Mouse (Mus musculus): ENCODE measurements around the gene Upp2.

Gene Upp2

DNA sequence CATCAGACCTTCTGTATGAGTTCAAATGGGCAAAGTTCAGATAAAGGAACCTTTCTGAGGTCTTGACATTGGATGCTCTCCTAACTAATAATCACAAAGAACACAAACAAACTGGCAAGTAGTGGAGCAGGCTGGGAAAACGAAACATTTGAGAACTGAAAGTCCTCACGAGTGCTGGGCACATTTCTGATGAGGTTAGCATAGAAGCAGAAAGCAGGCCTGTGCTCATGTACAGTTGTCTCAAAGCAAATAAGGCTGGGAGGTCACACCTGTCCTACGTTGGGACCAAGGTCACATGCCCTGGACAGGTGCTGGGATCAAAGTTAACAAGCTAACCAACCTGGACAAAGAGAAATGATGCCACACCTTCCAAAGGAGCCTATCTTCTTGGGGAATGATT, 187.6 kb downstream of the Upp2 start:
- no peak for DNase-seq (ENCODE audit: low spot score in 2 of 2)

DNA sequence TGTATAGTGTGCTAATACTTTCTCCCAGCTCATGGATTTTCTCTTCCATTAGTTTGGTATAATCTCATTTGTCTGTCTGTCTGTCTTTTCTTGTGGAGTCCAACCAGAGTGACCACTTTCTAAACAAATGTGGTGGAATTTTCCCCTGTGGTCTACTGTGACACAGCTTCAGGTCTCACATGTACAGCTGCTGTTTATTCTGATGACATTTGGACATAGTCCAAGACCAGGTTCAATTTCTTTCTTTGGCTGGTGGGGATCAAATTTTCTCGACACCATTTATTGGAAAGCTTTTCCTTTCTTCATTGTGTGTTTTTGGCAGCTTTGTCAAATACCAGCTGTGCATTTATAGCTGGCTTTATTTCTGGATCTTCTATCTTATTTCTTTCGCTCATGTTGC, 191.0 kb downstream of the Upp2 start:
- DNase-seq (ENCODE audit: low spot score in 2 of 2), result no peak

DNA sequence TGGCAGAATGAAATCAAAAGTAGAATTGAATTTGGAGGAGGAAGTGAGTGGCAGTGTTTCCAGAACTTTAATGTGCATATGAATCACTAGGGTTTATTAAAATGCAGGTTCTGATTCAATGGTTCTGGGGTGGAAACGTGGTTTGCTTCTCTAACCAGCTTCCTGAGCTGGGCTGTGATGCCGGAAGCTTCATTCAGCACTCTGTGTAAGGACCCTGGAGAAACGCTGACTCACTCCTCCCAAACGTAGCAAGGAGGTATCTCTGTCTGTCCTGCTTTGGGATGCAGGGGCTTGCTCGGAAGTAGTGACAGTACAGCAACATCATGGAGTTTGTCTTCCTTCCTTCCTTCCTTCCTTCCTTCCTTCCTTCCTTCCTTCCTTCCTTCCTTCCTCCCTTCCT, 192.6 kb downstream of the Upp2 start:
- no peak for DNase-seq (ENCODE audit: low spot score in 2 of 2)

DNA sequence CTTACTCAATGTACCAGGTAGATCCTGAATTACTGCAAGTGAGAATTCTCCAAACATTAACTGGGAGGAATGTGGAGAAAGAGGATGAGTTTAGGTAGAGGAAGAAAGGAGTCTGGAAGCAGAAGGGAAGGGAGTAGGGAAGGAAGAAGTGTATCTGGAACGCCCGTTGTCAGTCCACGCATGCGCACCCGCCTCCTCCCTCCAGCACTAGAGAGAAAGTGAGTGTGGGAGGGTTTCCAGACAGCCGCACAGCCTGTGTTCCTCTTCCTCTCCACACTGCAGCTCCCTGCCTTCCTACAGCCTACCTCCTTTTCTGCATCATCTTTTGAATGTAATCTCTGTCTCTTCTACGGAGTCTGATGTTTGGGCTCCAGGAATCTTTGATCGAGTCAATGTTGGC, 198.0 kb downstream of the Upp2 start:
- no peak for DNase-seq (ENCODE audit: low spot score in 2 of 2)

DNA sequence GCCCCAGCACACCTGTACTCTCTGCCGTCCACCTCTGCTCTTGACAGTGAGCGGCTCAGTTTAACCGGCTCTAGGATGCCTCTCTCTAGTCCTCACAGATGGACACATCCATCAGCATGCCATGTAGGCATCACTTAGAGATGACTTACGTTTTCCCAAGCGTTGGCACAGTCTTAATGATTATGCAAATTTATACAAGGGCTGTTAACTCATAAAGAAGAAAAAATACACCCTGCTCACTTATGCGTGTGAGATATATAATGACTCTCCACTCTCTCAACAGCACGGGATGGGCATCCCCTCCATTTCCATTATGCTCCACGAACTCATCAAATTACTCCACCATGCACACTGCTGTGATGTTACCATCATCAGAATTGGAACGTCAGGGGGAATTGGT, 206.7 kb downstream of the Upp2 start:
- no peak for DNase-seq (ENCODE audit: low spot score in 2 of 2)

DNA sequence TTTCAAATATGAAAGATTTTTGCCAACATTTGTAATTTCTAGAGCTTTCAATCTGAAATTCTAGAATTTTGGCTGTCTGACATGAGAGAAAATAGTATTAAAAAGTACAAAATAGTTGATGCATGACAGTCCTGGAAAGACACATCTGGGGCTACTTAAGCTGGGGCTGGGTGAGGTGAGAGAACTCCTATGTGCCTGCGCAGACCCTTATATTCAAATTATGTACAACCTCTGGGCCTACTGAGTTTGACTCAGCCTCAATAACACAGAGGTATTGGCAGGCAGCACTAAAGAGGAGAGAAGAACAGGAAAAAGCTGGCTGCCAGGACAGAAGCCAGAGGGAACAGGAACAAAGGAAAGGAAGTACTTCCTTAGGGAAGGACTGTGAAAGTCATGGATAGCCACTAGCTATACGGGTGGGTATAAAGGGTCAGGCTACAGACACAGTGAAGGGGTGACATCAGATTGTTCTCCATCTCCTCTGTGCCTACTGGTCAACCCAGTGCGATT, 211.9 kb downstream of the Upp2 start:
- no peak for DNase-seq (ENCODE audit: low spot score in 2 of 2)

DNA sequence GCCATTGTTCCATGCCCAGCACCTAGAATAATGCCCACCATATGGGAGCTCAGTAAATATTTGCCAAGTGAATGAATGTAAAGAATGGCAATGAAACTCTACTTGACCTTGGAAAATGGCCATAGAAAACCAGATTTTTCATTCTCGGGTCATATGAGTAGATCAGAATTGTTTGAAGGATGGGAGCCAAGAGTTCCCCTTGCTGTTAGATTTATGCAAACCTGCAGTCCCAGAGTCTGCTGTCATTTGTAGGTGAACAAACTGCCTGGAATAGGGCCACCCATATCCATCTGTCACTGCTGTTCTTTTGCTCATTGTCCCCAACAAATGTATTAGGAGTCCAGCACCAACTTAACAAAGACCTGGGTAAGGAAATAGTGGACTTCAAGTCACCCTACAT, 216.4 kb downstream of the Upp2 start:
- no peak for DNase-seq (ENCODE audit: low spot score in 2 of 2)

DNA sequence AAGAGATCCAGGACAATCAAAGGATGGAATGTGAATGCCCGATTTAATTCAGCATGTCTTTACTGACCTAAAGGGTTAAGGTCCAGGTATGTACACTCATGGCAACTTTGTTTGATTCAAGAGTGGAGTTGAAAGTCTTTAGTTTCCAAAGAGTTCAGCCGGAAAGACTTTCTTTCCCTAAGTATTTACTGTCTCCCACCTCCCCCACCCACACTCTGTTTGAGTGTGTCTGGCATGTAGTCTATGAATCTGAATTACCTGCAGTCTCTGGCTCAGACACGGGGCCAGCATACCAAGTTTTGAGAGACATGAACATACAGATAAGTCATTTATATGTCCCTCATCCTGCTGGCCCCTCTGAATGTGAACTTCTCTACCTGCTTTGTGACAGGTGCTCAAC, 219.1 kb downstream of the Upp2 start:
- no peak for DNase-seq (ENCODE audit: low spot score in 2 of 2)

DNA sequence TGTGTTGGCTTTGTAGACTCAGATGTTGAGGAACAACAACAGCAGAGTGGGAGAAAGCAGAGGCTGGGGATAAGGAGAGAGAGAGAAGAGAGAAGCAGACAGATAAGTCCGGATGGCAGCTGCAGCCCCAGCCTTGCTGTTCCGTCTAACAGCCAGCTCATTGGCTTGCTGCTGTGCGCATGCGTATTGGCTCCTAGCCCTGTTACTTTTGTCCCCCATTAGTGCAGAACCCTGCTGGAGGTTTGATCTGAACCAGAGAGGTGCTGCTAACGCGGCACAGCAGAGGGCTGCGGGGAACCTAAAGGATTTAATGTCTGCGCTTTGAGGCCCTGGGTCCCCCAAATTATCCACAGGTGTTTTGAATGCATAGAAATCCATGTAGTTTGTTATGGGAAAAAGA, 219.6 kb downstream of the Upp2 start:
- DNase-seq (ENCODE audit: low spot score in 2 of 2), result no peak

DNA sequence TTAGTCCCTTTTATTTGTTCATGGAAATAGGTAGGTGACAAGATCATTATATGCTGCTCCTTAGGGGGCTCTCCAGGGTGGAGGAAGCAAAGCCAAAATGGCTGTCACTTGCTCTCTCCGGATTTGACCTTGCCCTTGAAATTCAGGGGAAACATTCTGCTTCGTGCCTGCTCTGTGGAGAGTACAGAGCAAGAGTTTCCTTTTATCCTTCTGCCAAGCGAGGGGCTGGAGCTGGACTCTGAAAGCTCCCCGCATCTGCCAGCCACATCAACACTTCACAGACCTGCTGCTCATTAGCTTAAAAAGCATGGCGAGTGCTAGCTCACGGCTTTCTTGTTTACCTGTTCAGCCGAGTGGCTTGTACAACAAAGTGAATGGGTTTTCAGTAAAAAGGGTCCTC, 220.3 kb downstream of the Upp2 start:
- no peak for DNase-seq (ENCODE audit: low spot score in 2 of 2)

DNA sequence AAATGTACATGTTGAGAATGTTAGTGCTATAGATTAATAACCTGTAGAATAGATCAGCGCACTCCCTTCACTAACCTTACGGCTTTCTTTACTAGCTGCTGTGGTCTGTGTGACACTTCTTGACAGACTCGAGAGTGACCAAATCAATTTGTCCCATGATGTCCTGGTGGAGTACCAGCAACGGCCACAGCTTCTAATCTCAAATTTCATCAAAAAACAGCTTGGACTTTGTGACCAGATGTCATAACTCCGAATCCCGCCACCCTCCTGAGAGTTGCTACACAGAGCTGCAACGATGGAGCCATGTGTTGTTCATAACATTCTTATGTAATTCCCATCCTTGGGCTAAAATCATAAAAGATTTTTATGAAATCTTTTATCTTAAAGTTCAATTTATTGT, 222.8 kb downstream of the Upp2 start:
- no peak for DNase-seq (ENCODE audit: low spot score in 2 of 2)

DNA sequence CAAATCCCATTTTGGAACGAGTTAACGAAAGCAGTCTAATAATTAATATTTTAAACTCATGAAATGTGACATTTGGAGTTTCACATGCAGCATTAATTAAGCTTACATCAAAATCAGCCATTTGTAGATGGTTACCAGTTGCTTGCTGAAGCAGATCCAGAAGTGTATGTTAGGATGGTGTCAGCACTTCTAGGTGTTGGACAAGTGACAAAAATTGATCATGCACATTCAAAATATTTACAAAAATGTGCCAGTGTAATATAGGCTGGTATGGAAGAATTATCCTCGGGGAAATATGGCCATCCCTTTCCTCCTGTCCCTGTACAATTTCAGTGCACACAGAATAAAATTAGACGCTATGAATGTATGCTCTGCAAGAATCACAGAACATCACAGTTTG, 223.3 kb downstream of the Upp2 start:
- DNase-seq (ENCODE audit: low spot score in 2 of 2), result no peak

DNA sequence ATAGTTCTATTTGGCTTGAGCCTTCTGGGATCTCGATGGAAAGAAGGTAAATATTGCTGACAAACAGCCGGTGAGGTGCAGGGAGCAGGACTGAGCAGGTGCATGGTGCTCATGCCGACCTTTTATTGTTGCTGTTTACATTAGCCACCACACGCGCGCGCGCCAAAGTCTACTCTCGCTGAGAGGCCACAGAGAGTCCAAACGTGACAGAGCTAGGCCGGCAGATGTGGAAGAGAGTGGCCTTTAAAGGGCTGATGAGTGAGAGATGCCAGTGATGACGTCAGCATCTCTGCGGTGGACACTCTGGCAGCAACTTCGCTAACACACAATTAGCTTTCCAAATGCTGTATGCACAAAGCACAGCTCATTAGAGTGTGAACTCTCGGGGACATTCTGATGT, 227.4 kb downstream of the Upp2 start:
- no peak for DNase-seq (ENCODE audit: low spot score in 2 of 2)

DNA sequence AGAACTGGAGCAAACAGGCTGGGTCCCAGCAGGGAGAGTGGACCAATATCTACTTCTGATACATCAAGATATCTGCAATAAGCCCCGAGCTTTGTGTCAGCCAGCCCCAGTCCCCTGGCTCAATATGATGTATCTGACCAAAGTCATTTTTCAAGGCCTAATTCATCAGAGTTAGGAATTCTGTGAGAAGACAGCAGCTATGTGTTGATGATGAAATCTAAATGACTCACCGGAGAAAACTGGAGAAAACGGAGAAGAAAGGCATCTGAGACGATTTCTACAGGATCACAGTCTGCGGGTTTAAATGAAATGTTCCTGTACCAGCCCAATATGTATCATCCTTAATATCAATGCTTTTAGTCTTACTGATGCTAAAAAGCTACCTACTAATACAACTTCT, 228.3 kb downstream of the Upp2 start:
- DNase-seq (ENCODE audit: low spot score in 2 of 2), result no peak

DNA sequence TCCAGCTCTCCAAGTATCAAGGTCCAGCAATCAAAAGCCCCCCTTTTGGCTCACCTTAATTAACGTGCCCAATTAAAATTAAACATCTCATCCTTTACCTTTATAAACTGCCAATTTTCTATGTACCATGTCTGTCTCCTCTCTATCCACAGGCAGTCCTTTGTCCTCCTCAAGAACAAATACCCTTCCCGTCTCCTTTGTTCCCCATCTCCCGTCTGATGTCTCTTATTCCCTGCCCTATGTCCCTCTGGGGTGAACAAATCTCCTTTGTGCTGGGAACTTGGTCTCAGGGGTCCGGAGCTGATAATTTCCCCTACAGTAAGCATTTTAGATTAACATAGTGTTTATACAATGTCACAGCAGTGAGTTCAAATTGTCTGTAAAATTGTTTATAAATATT, 230.4 kb downstream of the Upp2 start:
- DNase-seq (ENCODE audit: low spot score in 2 of 2), result no peak

DNA sequence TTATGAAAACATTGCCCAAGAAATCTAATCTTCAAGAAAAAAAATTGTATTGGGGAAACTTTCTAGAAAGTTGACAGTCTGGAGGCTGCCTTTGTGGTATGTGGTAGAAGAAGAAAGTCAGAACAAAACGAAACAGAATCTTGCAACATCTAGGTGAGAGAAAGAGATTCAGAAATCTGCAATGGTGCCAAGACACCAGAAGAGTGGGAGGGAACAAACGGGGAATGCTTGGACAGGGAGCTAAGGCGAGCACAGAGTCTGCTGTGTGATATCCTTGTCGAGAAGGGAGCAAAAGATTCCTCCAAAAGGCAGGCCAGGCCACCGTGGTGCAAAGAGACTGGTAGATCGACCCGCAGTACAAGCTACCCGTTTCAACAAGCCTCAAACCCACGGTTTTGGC, 232.0 kb downstream of the Upp2 start:
- DNase-seq (ENCODE audit: low spot score in 2 of 2), result no peak

DNA sequence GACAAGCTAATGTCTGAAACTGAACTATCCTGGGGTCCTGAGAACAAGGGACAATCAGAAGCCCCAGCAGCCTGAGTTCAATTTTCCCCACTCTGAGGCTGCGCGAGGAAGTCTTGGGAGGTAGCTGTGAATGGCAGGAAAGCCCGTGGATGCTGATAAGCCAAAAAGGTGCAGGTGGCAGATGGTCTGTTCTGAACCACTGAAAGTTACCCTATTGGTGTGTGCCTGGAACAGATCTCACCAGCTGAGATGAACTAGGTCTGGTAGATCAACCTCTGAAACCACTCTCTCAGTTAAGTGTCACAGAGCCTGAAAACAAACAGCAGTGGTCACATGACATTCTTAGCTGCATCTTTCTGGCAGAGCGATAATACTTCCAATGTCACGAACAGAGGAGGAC, 232.5 kb downstream of the Upp2 start:
- no peak for DNase-seq (ENCODE audit: low spot score in 2 of 2)

DNA sequence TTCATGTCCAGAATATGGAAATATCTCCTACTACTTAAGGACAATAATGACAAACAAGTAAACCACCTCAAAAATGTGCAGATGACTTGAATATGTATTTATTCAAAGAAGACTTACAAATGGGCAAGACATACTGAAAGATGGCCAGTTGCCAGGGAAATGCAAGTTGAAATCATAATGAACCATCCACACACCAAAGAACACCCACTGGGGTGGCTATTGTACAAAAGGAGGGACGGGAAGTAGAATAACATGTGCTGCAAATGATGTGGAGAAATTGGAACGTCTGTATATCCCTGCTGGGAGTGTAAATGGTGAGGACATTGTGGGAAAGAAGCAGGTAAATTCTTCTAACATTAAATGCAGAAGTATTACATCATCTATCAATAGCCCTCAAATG, 245.8 kb downstream of the Upp2 start:
- DNase-seq (ENCODE audit: low spot score in 2 of 2), result no peak

DNA sequence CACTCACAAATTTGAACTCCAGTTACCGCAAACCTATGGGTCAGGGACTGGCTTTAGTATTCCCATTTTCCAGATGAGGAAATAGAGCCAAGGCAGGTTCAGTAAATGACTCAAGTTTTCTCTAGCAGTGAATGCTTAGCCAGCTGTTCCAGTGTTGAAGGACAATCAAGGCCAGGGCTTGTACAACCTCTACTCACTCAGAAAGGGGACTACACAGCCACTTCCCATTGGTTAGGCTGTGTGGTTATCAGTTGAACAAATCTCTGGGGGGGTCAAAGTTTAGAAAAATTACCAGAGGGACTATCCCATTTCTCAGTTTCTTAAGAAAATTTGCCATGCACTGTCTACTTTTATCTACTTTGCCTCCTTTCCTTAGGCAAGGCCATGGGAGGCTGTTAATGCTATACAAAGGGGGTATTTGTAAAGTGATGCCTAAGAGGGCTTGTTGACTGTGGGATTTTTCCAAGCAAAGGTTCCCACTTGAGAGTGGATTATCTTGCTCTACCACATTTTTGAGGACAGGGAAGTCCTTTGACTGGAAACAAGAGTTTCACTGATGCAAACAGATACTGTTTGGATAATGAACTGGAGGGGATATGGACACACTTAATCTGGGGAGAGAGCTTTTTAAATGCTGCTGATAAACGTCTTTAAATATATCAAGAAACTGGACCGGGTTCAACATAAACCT, 262.0 kb downstream of the Upp2 start:
- no peak for DNase-seq (ENCODE audit: low spot score in 2 of 2)

DNA sequence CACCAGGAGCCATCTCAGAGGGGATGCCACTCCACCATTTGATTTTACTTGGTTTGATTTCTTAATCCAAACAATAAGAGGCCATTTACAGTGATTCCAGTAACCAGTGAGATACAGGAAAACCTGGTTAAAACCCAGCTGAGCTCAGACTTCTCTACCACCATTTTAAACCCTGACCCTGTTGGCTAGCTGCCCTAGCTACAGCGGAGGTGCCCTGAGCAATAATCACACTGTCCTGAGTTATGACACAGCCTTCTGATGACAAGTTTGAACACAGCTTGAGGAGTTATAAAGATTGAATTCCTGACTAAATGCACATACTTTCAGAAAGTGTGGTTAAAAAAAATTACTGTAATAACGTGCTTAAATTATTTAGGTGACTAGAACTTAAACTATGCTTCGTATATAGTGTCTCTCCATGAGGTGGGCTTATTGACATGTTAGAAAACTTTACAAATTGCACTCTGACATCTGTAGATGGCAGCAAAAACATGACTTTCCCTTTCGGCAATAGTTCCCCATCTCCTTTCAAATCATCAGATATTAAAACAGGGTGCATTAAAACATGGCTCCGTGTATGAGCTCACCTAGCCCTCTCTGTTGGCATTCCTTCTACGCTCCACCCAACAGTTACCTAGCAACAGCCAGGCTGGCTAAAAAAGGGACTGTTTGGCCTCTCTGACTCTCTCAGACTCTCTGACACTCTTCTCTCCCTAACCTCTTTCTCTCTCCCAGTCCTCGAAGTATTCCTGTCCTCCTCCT, 263.1 kb downstream of the Upp2 start:
- DNase-seq (ENCODE audit: low spot score in 2 of 2), result no peak

DNA sequence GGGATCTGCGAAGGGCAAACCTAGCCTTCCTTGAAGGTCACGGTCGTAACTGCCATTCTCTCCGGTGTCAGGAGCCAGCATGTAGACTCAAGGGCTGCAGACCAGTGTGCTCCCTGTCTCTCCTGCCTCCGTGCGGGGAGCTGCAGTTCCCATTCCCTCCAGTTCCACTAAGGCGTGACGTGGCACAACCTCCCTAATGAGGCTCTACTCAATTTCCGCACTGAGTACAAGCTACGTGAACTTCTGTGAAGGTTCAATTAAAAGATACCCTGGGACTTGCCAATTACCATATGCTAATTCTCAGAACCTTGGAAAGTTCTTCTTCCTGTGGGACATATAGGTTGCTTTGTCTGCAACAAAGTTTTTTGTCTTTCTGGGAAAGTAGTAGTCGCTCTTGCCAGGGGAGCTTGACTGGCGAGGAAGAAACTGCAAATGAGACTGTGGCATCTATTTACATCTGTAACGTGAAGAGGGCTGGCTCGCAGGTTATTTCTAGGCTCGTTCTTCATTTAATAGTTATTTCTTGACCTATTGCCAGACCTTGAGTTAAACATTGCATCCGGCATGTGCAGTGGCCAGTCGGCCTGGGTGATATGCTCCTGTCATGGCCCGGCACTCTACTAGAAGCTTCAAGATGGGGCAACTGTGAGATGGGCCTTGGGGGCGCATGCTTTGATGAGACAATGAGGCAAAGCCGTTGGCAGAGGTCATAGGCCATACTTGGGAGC, 265.3 kb downstream of the Upp2 start:
- no peak for DNase-seq (ENCODE audit: low spot score in 2 of 2)

DNA sequence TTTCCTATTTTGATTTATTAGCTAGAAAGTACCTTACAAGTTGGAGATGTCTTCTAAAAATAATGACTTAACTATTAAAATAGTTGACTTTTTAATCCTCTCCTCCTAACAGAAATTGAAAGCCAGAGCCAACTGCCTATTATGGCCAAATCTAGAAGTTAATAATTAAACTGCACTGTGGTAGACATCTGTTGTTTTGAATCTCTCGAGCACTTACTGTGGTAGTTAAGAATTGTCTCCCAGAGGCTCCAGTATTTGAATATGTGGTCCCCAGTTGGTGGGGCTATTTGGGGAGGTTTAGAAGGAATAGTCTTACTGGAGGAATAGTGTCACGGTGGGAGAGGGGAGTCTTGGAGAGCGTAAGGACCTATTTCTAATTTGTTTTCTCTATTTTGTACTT, 273.9 kb downstream of the Upp2 start:
- no peak for DNase-seq (ENCODE audit: low spot score in 2 of 2)

DNA sequence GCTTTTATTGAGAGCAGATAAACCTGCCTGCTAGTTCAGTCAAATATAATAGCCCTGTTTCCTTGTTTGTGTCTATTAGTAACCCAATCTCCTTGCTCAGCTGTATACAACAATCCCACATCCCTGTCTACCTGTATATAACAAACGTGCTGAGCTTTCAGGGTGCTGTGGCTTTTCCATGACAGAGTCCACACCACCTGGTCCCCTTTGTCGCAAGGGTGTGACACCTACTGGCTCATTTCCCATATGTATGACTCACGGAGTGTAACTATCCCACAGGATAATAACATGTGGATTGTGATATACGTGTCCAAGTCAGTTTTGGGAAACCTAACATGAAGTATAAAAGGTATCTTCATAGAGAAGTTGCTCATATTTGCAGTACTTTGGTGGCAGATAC, 275.3 kb downstream of the Upp2 start:
- no peak for DNase-seq (ENCODE audit: low spot score in 2 of 2)
